Mouse (Mus musculus) megakaryocyte, embryonic 14.5 days (primary cell): ENCODE data around the gene Zmynd12.

Experiments
- FLI1 ChIP-seq: IDR thresholded peaks from 2 replicates; pipeline ENCODE4 v1.6.1; 2012; ENCODE audit warnings: low read length, inconsistent platforms, mixed read lengths
- GATA1 ChIP-seq: IDR thresholded peaks from 3 replicates; pipeline ENCODE4 v1.6.1; 2012; ENCODE audit warnings: mixed read lengths, low read length, inconsistent platforms, borderline replicate concordance

DNA sequence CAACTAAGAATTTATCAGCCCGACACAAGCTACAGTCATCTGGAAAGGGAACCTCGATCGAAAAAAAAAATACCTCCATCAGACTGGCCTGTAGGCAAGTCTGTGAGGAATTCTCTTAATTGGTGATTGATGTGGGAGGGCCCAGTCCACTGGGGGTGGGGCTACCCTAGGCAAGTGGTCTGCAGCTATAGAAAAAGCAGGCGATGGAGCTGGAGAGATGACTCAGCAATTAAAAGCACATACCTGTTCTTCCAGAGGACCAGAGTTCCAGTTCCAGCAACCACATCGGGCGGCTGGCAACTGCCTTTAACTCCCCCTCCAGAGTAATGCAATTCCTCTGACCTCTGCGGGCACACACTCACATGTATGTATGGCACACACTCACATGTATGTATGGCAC is 62.3 kb downstream of the Zmynd12 start:
- TF ChIP-seq GATA1: no peak
- TF ChIP-seq FLI1: no peak
